Mouse (Mus musculus) forebrain, embryonic 15.5 days (tissue): ENCODE measurements around the gene Stx2. TPM values are rescaled to one million over a fixed set of nuclear protein-coding genes. Genes with fewer than 3 reads are reported as not detected.

Experiments
- ATAC-seq: fragments of 200-750 bp; cut with Nextera tagmentation; replicated peaks from 2 replicates; pipeline ENCODE4 v1.8.0; 2017; ENCODE audit warnings: mild to moderate bottlenecking, moderate TSS enrichment, moderate library complexity
- H3K27ac ChIP-seq: fragments of 300-500 bp; sonication (generic); replicated peaks from 2 replicates; pipeline ENCODE4 v1.5.1; 2015; ENCODE audit warnings: mild to moderate bottlenecking, inconsistent platforms
- H3K27me3 ChIP-seq: fragments of 300-500 bp; sonication (generic); 2 replicates; pipeline ENCODE4 v1.6.1; 2015; ENCODE audit warnings: inconsistent platforms
- H3K36me3 ChIP-seq: fragments of 300-500 bp; sonication (generic); 2 replicates; pipeline ENCODE4 v1.6.1; 2015; ENCODE audit warnings: mild to moderate bottlenecking, inconsistent platforms
- H3K4me1 ChIP-seq: fragments of 300-500 bp; sonication (generic); 2 replicates; pipeline ENCODE4 v1.6.1; 2015; ENCODE audit warnings: inconsistent platforms
- H3K4me2 ChIP-seq: fragments of 300-500 bp; sonication (generic); replicated peaks from 2 replicates; pipeline ENCODE4 v1.6.1; 2015; ENCODE audit warnings: mild to moderate bottlenecking, inconsistent platforms
- H3K4me3 ChIP-seq: fragments of 300-500 bp; sonication (generic); 2 replicates; pipeline ENCODE4 v1.5.1; 2015; ENCODE audit warnings: mild to moderate bottlenecking, inconsistent platforms
- H3K9ac ChIP-seq: fragments of 300-500 bp; sonication (generic); replicated peaks from 2 replicates; pipeline ENCODE4 v1.6.1; 2015; ENCODE audit warnings: mild to moderate bottlenecking, inconsistent platforms
- H3K9me3 ChIP-seq: fragments of 300-500 bp; sonication (generic); 2 replicates; pipeline ENCODE4 v1.6.1; 2016; ENCODE audit warnings: inconsistent platforms
- WGBS: fragments of 180-500 bp; shearing (Covaris S2); methylation state at CpG from one replicate; pipeline ENCODE4 v1.1.7; 2015; ENCODE audit warnings: mixed read lengths; 5-methylcytosine and 5-hydroxymethylcytosine counted together
- polyA plus RNA-seq: library from polyadenylated mRNA; unstranded; fragments of >200 nt; fragmentation: Nextera tagmentation; extraction: Ambion mirVana; gene quantifications from 2 replicates; pipeline ENCODE4 v1.2.1, GENCODE M21; 2015

Stx2 gene
- polyA plus RNA-seq, 1 experiment from 2014 or later = 21.3 TPM

- peaks cover 23% of the 10 kb centered on the region for H3K4me1 ChIP-seq
- H3K4me2 ChIP-seq = peak overlapping the region; percentile 71
- ATAC-seq = no peak; the same call in 1 of the 2 replicates
- no peaks in the 10 kb centered on the region for H3K9me3 ChIP-seq
- no peak overlapping the region for H3K27ac ChIP-seq
- H3K27me3 ChIP-seq = no peaks in the 10 kb centered on the region
- peak overlapping the region; percentile 67 for H3K9ac ChIP-seq
- H3K36me3 ChIP-seq = no peaks in the 10 kb centered on the region
- WGBS = 50% methylated on average over 14 of the region's 14 CpGs
- H3K4me3 ChIP-seq = peak overlapping the region; percentile 62
Measured at GRCm38 (mm10) chr5:129007105-129007957, 1.0 kb downstream of the Stx2 start.

GRCm38 (mm10) chr5:129006031-129006788, 2.2 kb downstream of the Stx2 start:
- no peak overlapping the region for H3K27ac ChIP-seq
- H3K27me3 ChIP-seq = no peaks in the 10 kb centered on the region
- H3K36me3 ChIP-seq = no peaks in the 10 kb centered on the region
- ATAC-seq = no peak
- WGBS = 81% methylated on average over 18 of the region's 18 CpGs
- no peaks in the 10 kb centered on the region for H3K9me3 ChIP-seq
- no peak overlapping the region for H3K9ac ChIP-seq
- peaks cover 23% of the 10 kb centered on the region for H3K4me1 ChIP-seq
- H3K4me2 ChIP-seq = no peak overlapping the region
- no peak overlapping the region for H3K4me3 ChIP-seq

- H3K9ac ChIP-seq = no peak overlapping the region
- H3K36me3 ChIP-seq = no peaks in the 10 kb centered on the region
- no peak overlapping the region for H3K4me2 ChIP-seq
- no peak overlapping the region for H3K27ac ChIP-seq
- peaks cover 23% of the 10 kb centered on the region for H3K4me1 ChIP-seq
- WGBS = 82% methylated on average over 3 of the region's 3 CpGs
- H3K27me3 ChIP-seq = no peaks in the 10 kb centered on the region
- no peak overlapping the region for H3K4me3 ChIP-seq
- ATAC-seq = no peak
- H3K9me3 ChIP-seq = no peaks in the 10 kb centered on the region
Measured at GRCm38 (mm10) chr5:129005416-129005815, 3.0 kb downstream of the Stx2 start.

- Histone ChIP-seq H3K27ac (no peak overlapping the region), H3K4me3 (no peak overlapping the region), H3K9me3 (no peaks in the 10 kb centered on the region), H3K9ac (no peak overlapping the region), H3K4me1 (peaks cover 13% of the 10 kb centered on the region), H3K36me3 (no peaks in the 10 kb centered on the region), H3K27me3 (no peaks in the 10 kb centered on the region), H3K4me2 (no peak overlapping the region)
- 74% methylated on average over 14 of the region's 14 CpGs for WGBS
- ATAC-seq = no peak
Measured at GRCm38 (mm10) chr5:129002571-129003011, 5.8 kb downstream of the Stx2 start.

- Histone ChIP-seq H3K9me3 (no peaks in the 10 kb centered on the region), H3K36me3 (no peaks in the 10 kb centered on the region), H3K27ac (no peak overlapping the region), H3K4me2 (no peak overlapping the region), H3K9ac (no peak overlapping the region), H3K4me1 (no peaks in the 10 kb centered on the region), H3K27me3 (no peaks in the 10 kb centered on the region), H3K4me3 (no peak overlapping the region)
- ATAC-seq = no peak
- 54% methylated on average over 8 of the region's 8 CpGs for WGBS
Measured at GRCm38 (mm10) chr5:129000706-129001468, 7.5 kb downstream of the Stx2 start.

GRCm38 (mm10) chr5:128987141-128987954, 21.0 kb downstream of the Stx2 start:
- no peaks in the 10 kb centered on the region for H3K9me3 ChIP-seq
- H3K4me3 ChIP-seq = no peak overlapping the region
- ATAC-seq = peak; percentile 74
- H3K9ac ChIP-seq = no peak overlapping the region
- peaks cover 14% of the 10 kb centered on the region for H3K36me3 ChIP-seq
- H3K4me1 ChIP-seq = peaks cover 19% of the 10 kb centered on the region
- no peaks in the 10 kb centered on the region for H3K27me3 ChIP-seq
- H3K4me2 ChIP-seq = no peak overlapping the region
- H3K27ac ChIP-seq = 0 out of 2 replicates have a peak overlapping the region, but pooled peaks have one; percentile 38
- 46% methylated on average over 19 of the region's 19 CpGs for WGBS

GRCm38 (mm10) chr5:128985946-128986345, 22.4 kb downstream of the Stx2 start:
- H3K4me3 ChIP-seq = no peak overlapping the region
- ATAC-seq = no peak
- H3K36me3 ChIP-seq = 0 out of 2 replicates have a peak, but pooled peaks cover 4% of the 10 kb centered on the region
- H3K9me3 ChIP-seq = no peaks in the 10 kb centered on the region
- no peaks in the 10 kb centered on the region for H3K27me3 ChIP-seq
- 82% methylated on average over 13 of the region's 13 CpGs for WGBS
- H3K4me2 ChIP-seq = no peak overlapping the region
- H3K27ac ChIP-seq = no peak overlapping the region
- no peak overlapping the region for H3K9ac ChIP-seq
- peaks cover 19% of the 10 kb centered on the region for H3K4me1 ChIP-seq

GRCm38 (mm10) chr5:128984536-128984935, 23.8 kb downstream of the Stx2 start:
- H3K27me3 ChIP-seq = no peaks in the 10 kb centered on the region
- no peaks in the 10 kb centered on the region for H3K9me3 ChIP-seq
- no peak overlapping the region for H3K4me2 ChIP-seq
- H3K36me3 ChIP-seq = no peaks in the 10 kb centered on the region
- no peak overlapping the region for H3K27ac ChIP-seq
- H3K4me3 ChIP-seq = no peak overlapping the region
- H3K9ac ChIP-seq = no peak overlapping the region
- no peak for ATAC-seq
- WGBS = 90% methylated on average over 6 of the region's 6 CpGs
- H3K4me1 ChIP-seq = peaks cover 19% of the 10 kb centered on the region

- Histone ChIP-seq H3K9me3 (no peaks in the 10 kb centered on the region), H3K9ac (no peak overlapping the region), H3K36me3 (no peaks in the 10 kb centered on the region), H3K4me2 (no peak overlapping the region), H3K27me3 (no peaks in the 10 kb centered on the region), H3K27ac (no peak overlapping the region), H3K4me3 (no peak overlapping the region), H3K4me1 (0 out of 2 replicates have a peak, but pooled peaks cover 4% of the 10 kb centered on the region)
- WGBS = 28% methylated on average over 12 of the region's 12 CpGs
- ATAC-seq = peak; percentile 68; the same call in 1 of the 2 replicates
Measured at GRCm38 (mm10) chr5:128981607-128982006, 26.8 kb downstream of the Stx2 start.

- Histone ChIP-seq H3K9ac (no peak overlapping the region), H3K4me2 (no peak overlapping the region), H3K9me3 (no peaks in the 10 kb centered on the region), H3K36me3 (no peaks in the 10 kb centered on the region), H3K4me3 (no peak overlapping the region), H3K27me3 (no peaks in the 10 kb centered on the region), H3K27ac (no peak overlapping the region), H3K4me1 (no peaks in the 10 kb centered on the region)
- WGBS = 75% methylated on average over 7 of the region's 7 CpGs
- no peak for ATAC-seq
Measured at GRCm38 (mm10) chr5:128980857-128981256, 27.5 kb downstream of the Stx2 start.

- H3K9me3 ChIP-seq = no peaks in the 10 kb centered on the region
- over 99% methylated on average over 7 of the region's 7 CpGs for WGBS
- H3K27ac ChIP-seq = no peak overlapping the region
- H3K27me3 ChIP-seq = no peaks in the 10 kb centered on the region
- ATAC-seq = no peak
- no peak overlapping the region for H3K4me3 ChIP-seq
- H3K4me1 ChIP-seq = no peaks in the 10 kb centered on the region
- no peaks in the 10 kb centered on the region for H3K36me3 ChIP-seq
- no peak overlapping the region for H3K9ac ChIP-seq
- no peak overlapping the region for H3K4me2 ChIP-seq
Measured at GRCm38 (mm10) chr5:128978957-128979356, 29.4 kb downstream of the Stx2 start.
